ENCODE assay signal across 9 mouse cellular contexts in genomic region chr7:80404101-80404894, GRCm38 (mm10). TPM values are rescaled to one million over a fixed set of nuclear protein-coding genes. Genes with fewer than 3 reads are reported as not detected.
DNase-seq lines count a peak whose midpoint lies in the region; ATAC-seq and TF ChIP-seq lines count a peak whose summit lies in the region.
"Had no signal": no experiment of that assay in that cellular context is flagged by ENCODE, and none has a peak within 500 bp of the region (broad histone marks: within the 10 kb centered on the region; RNA-seq: fewer than 3 reads in every experiment).

No protein-coding gene starts in this region.

- no peak overlapping the region for H3K4me3 ChIP-seq in kidney, embryonic 16.5 days (ENCODE audit: low read length)
- H3K4me3 ChIP-seq in CH12.LX (replicated peaks in 1 of 3; ENCODE audit: low read depth in 2 of 3, low read length in 2 of 3, poor library complexity in 1 of 3) = peak overlapping the region in 2 of 3 experiments; percentile 56 to 83
- no peak overlapping the region for H3K4me3 ChIP-seq in heart, embryonic 12.5 days
- H3K4me3 ChIP-seq: intestine, embryonic 15.5 days had no signal

- peaks cover 23% of the 10 kb centered on the region for H3K79me2 ChIP-seq in CH12.LX (replicated peaks; ENCODE audit: control insufficient read depth, extremely low read depth, insufficient read depth, poor library complexity, severe bottlenecking)

- no peak for DNase-seq in kidney, adult 9 months
- DNase-seq in CH12.LX (ENCODE audit: extremely low read depth) = peak; percentile 90
- DNase-seq in kidney, postnatal 4 days = no peak
- no peak for DNase-seq in left cerebral cortex, postnatal 36 days (ENCODE audit: low spot score in 2 of 2)
- no peak for DNase-seq in gastrocnemius, postnatal 4 days (ENCODE audit: low spot score in 2 of 2)

- ATAC-seq in kidney, embryonic 16.5 days (ENCODE audit: low FRiP score, low TSS enrichment) = no peak
- no peak for ATAC-seq in heart, embryonic 12.5 days (ENCODE audit: insufficient number of reproducible peaks, low FRiP score)
- ATAC-seq in monocyte, adult 5-6 weeks (replicated peaks; ENCODE audit: insufficient number of reproducible peaks, low FRiP score, low TSS enrichment, poor library complexity, severe bottlenecking) = peak; percentile 66
- ATAC-seq: intestine, embryonic 15.5 days had no signal

- H3K9ac ChIP-seq in kidney, embryonic 16.5 days (replicated peaks; ENCODE audit: low read length) = 0 out of 2 replicates have a peak overlapping the region, but pooled peaks have one; percentile 13
- no peak overlapping the region; the same call in 1 of the 2 replicates for H3K9ac ChIP-seq in CH12.LX (ENCODE audit: insufficient read depth, low read depth)
- H3K9ac ChIP-seq in heart, embryonic 12.5 days = no peak overlapping the region

- H3K4me1 ChIP-seq in kidney, embryonic 16.5 days (ENCODE audit: insufficient read depth, low read length) = peaks cover 23% of the 10 kb centered on the region
- H3K4me1 ChIP-seq in CH12.LX (ENCODE audit: control insufficient read depth in 1 of 2, insufficient read depth in 2 of 2) = peaks cover 21 to 51% of the 10 kb centered on the region in 2 experiments
- peaks cover 51% of the 10 kb centered on the region for H3K4me1 ChIP-seq in heart, embryonic 12.5 days (replicated peaks)

- intact Hi-C loops in left cerebral cortex, postnatal 36 days (cut with DNase I) = no loop called here

- no peak overlapping the region for H3K4me2 ChIP-seq in kidney, embryonic 16.5 days (replicated peaks; ENCODE audit: low read depth, low read length)
- peak overlapping the region; percentile 60 for H3K4me2 ChIP-seq in CH12.LX (ENCODE audit: insufficient read depth, low read depth, poor library complexity, severe bottlenecking)
- H3K4me2 ChIP-seq in heart, embryonic 12.5 days = no peak overlapping the region

- WGBS in kidney, embryonic 16.5 days = 69% methylated on average over 7 of the region's 7 CpGs
- 41% methylated on average over 7 of the region's 7 CpGs for WGBS in heart, embryonic 12.5 days

- H3K36me3 ChIP-seq in kidney, embryonic 16.5 days (ENCODE audit: insufficient read depth, low read length) = no peaks in the 10 kb centered on the region
- H3K36me3 ChIP-seq in CH12.LX (replicated peaks in 1 of 2; ENCODE audit: control insufficient read depth in 1 of 2, insufficient read depth in 1 of 2, low read length in 1 of 2) = no peaks in the 10 kb centered on the region
- H3K36me3 ChIP-seq in heart, embryonic 12.5 days = no peaks in the 10 kb centered on the region
- H3K36me3 ChIP-seq: intestine, embryonic 15.5 days had no signal

- dilution Hi-C loops in CH12.LX (cut with MboI; ENCODE audit: extremely low pct_ligation_motif_present, extremely low pct_unique_long_range_greater_than_20kb, low sequenced_read_pairs) = no loop called here

- TF ChIP-seq RAD21 in CH12.LX (IDR thresholded peaks at IDR 0.05; ENCODE audit: low read depth, low read length) = no peak; the same call in 1 of the 2 replicates

- no peak for TF ChIP-seq CTCF in CH12.LX (conservative IDR thresholded peaks at IDR 0.05 in 1 of 2, IDR thresholded peaks at IDR 0.05 in 1 of 2; ENCODE audit: low read depth in 2 of 2, low read length in 2 of 2)

- in situ Hi-C loops in CH12.LX (cut with MboI; ENCODE audit: low pct_ligation_motif_present, low pct_unique_long_range_greater_than_20kb, low sequenced_read_pairs) = no loop called here

- TF ChIP-seq EP300 in CH12.LX (IDR thresholded peaks at IDR 0.05; ENCODE audit: low read length) = peak; percentile 95

- no peak overlapping the region; the same call in 1 of the 2 replicates for H3K27ac ChIP-seq in kidney, embryonic 16.5 days (ENCODE audit: low read length)
- H3K27ac ChIP-seq in CH12.LX (ENCODE audit: insufficient read depth, low read depth) = peak overlapping the region; percentile 43; the same call in 1 of the 2 replicates
- peak overlapping the region; percentile 97; the same call in 1 of the 2 replicates for H3K27ac ChIP-seq in heart, embryonic 12.5 days (ENCODE audit: poor library complexity, severe bottlenecking)
- H3K27ac ChIP-seq: intestine, embryonic 15.5 days had no signal

- H3K27me3 ChIP-seq in kidney, embryonic 16.5 days (ENCODE audit: insufficient read depth, low read length) = no peaks in the 10 kb centered on the region
- H3K27me3 ChIP-seq in CH12.LX (replicated peaks) = no peaks in the 10 kb centered on the region
- no peaks in the 10 kb centered on the region for H3K27me3 ChIP-seq in heart, embryonic 12.5 days (replicated peaks)
- H3K27me3 ChIP-seq: intestine, embryonic 15.5 days had no signal

- TF ChIP-seq POLR2A in CH12.LX (IDR thresholded peaks at IDR 0.05; ENCODE audit: low read depth, low read length) = peak; percentile 17; the same call in 1 of the 2 replicates

- H3K9me3 ChIP-seq in kidney, embryonic 16.5 days (ENCODE audit: low read length) = no peaks in the 10 kb centered on the region
- H3K9me3 ChIP-seq in CH12.LX (replicated peaks; ENCODE audit: low read length) = no peaks in the 10 kb centered on the region
- H3K9me3 ChIP-seq in heart, embryonic 12.5 days (replicated peaks) = no peaks in the 10 kb centered on the region
- H3K9me3 ChIP-seq: intestine, embryonic 15.5 days had no signal

TF ChIP-seq in CH12.LX, 34 proteins besides CTCF, POLR2A, EP300 and RAD21 (continues in another document):
- TF ChIP-seq ETS1 (conservative IDR thresholded peaks at IDR 0.05; ENCODE audit: low read depth, low read length) = peak; percentile 99
- peak; percentile 95 for TF ChIP-seq MEF2A (IDR thresholded peaks at IDR 0.05; ENCODE audit: borderline replicate concordance, low read depth, low read length)
- peak; percentile 84 for TF ChIP-seq TCF12 (IDR thresholded peaks at IDR 0.05; ENCODE audit: low read depth, low read length)
- peak; percentile 94 for TF ChIP-seq MAZ (IDR thresholded peaks at IDR 0.05; ENCODE audit: low read depth, low read length)
- TF ChIP-seq HCFC1 (IDR thresholded peaks at IDR 0.05; ENCODE audit: low read depth, low read length) = no peak
- peak; percentile 90 for TF ChIP-seq BHLHE40 (IDR thresholded peaks at IDR 0.05; ENCODE audit: low read depth, low read length)
- TF ChIP-seq NRF1 (IDR thresholded peaks at IDR 0.05; ENCODE audit: low read depth, low read length) = no peak
- TF ChIP-seq SIN3A (IDR thresholded peaks at IDR 0.05; ENCODE audit: low read length) = peak; percentile 94
- 0 out of 2 replicates have a peak, but pooled peaks have one; percentile 36 for TF ChIP-seq POLR2AphosphoS2 (IDR thresholded peaks at IDR 0.05; ENCODE audit: low read depth, low read length)
- TF ChIP-seq NELFE (IDR thresholded peaks at IDR 0.05; ENCODE audit: low read depth, low read length) = peak; percentile 28; the same call in 1 of the 2 replicates
- TF ChIP-seq MXI1 (IDR thresholded peaks at IDR 0.05; ENCODE audit: low read depth, low read length) = no peak; the same call in none of the 2 replicates
- TF ChIP-seq MAX (IDR thresholded peaks at IDR 0.05; ENCODE audit: low read length) = peak; percentile 81
- TF ChIP-seq USF1 (IDR thresholded peaks at IDR 0.05; ENCODE audit: low read depth, low read length) = no peak
- no peak for TF ChIP-seq SMC3 (IDR thresholded peaks at IDR 0.05; ENCODE audit: low read depth, low read length)
- no peak for TF ChIP-seq ZC3H11A (IDR thresholded peaks at IDR 0.05; ENCODE audit: low read depth, low read length)
- peak; percentile 66; the same call in 1 of the 2 replicates for TF ChIP-seq MYC (IDR thresholded peaks at IDR 0.05; ENCODE audit: low read depth, low read length)
- TF ChIP-seq ZMIZ1 (IDR thresholded peaks at IDR 0.05; ENCODE audit: low read depth, low read length) = peak; percentile 57; the same call in 1 of the 2 replicates
- TF ChIP-seq IRF4 (IDR thresholded peaks at IDR 0.05; ENCODE audit: low read depth, low read length) = peak; percentile 94
- TF ChIP-seq JUND (conservative IDR thresholded peaks at IDR 0.05; ENCODE audit: low read depth, low read length) = peak; percentile 90
- TF ChIP-seq MAFK (IDR thresholded peaks at IDR 0.05; ENCODE audit: insufficient replicate concordance, low read length) = peak; percentile 80
- TF ChIP-seq ELF1 (IDR thresholded peaks at IDR 0.05; ENCODE audit: low read depth, low read length) = peak; percentile 69
- TF ChIP-seq GABPA (IDR thresholded peaks at IDR 0.05; ENCODE audit: insufficient replicate concordance, low read depth, low read length) = no peak
- no peak for TF ChIP-seq USF2 (conservative IDR thresholded peaks at IDR 0.05; ENCODE audit: low read depth, low read length)
- TF ChIP-seq PAX5 (IDR thresholded peaks at IDR 0.05; ENCODE audit: low read length) = no peak

RNA-seq across cellular contexts. Expression of gene Furin, which starts 0.9 kb away (rescaled TPM):
- 13.4 and 13.7 TPM in 2 replicates for polyA plus RNA-seq in kidney, embryonic 16.5 days (2015; fragmentation: Nextera tagmentation; extraction: Ambion mirVana)
- total RNA-seq in CH12.LX (2012; rRNA removed) (11.1 and 13.5 TPM in 2 replicates), CH12.LX (2014; rRNA removed) (1.1 and 1.5 TPM in 2 replicates)
- 17.0 and 20.9 TPM in 2 replicates for polyA plus RNA-seq in CH12.LX (2012; ENCODE audit: insufficient read length, low read depth)
- polyA plus RNA-seq in heart, embryonic 12.5 days (2016; fragmentation: Nextera tagmentation; extraction: Ambion mirVana) = 24.5 and 25.9 TPM in 2 replicates
- 31.1 to 46.2 TPM (median 34.3 TPM) in 3 replicates for total RNA-seq in monocyte, adult 5-6 weeks (2017)
- 10 to 100 TPM; 30.7 to 38.5 TPM for total RNA-seq in left cerebral cortex, postnatal 36 days (2021)
- total RNA-seq in gastrocnemius, postnatal 4 days (2021) = 10 to 100 TPM; 73.8 to 77.6 TPM

RNA-seq across cellular contexts. Expression of gene Fes, which starts 16.6 kb away (rescaled TPM):
- 16.8 and 18.3 TPM in 2 replicates for polyA plus RNA-seq in kidney, embryonic 16.5 days (2015; fragmentation: Nextera tagmentation; extraction: Ambion mirVana)
- total RNA-seq in CH12.LX (2012; rRNA removed) = 7.1 and 9.8 TPM in 2 replicates
- total RNA-seq in CH12.LX (2014; rRNA removed) = 4.3 and 6.5 TPM in 2 replicates
- 11.7 and 16.2 TPM in 2 replicates for polyA plus RNA-seq in CH12.LX (2012; ENCODE audit: insufficient read length, low read depth)
- polyA plus RNA-seq in heart, embryonic 12.5 days (2016; fragmentation: Nextera tagmentation; extraction: Ambion mirVana) = 10.2 and 11.4 TPM in 2 replicates
- total RNA-seq in monocyte, adult 5-6 weeks (2017) = 117 to 175 TPM (median 150 TPM) in 3 replicates
- total RNA-seq in left cerebral cortex, postnatal 36 days (2021) = 1 to 10 TPM; 6.0 to 7.1 TPM
- total RNA-seq in gastrocnemius, postnatal 4 days (2021) = 10 to 100 TPM; 16.7 to 18.1 TPM

RNA-seq across cellular contexts. Expression of gene Man2a2, which starts 33.1 kb away (rescaled TPM):
- 16.6 and 19.1 TPM in 2 replicates for polyA plus RNA-seq in kidney, embryonic 16.5 days (2015; fragmentation: Nextera tagmentation; extraction: Ambion mirVana)
- total RNA-seq in CH12.LX (2012; rRNA removed) (46.3 and 48.3 TPM in 2 replicates), CH12.LX (2014; rRNA removed) (12.5 and 14.3 TPM in 2 replicates)
- 33.6 and 44.3 TPM in 2 replicates for polyA plus RNA-seq in CH12.LX (2012; ENCODE audit: insufficient read length, low read depth)
- 25.0 and 31.0 TPM in 2 replicates for polyA plus RNA-seq in heart, embryonic 12.5 days (2016; fragmentation: Nextera tagmentation; extraction: Ambion mirVana)
- total RNA-seq in monocyte, adult 5-6 weeks (2017) = 12.8 to 20.6 TPM (median 18.0 TPM) in 3 replicates
- total RNA-seq in left cerebral cortex, postnatal 36 days (2021) = 100 to 1,000 TPM; 128 to 158 TPM
- total RNA-seq in gastrocnemius, postnatal 4 days (2021) = 10 to 100 TPM; 87.2 to 91.1 TPM

Comparison
In these comparisons a context has a peak if more than half of its experiments do, and no peak if none do; other contexts are left out.
1. H3K4me3 ChIP-seq: peak in CH12.LX (2 of 3); none in kidney, embryonic 16.5 days (single experiment) and heart, embryonic 12.5 days (single experiment).